Comparison of ENCODE assay signal across 8 mouse cellular contexts in the genomic region with DNA sequence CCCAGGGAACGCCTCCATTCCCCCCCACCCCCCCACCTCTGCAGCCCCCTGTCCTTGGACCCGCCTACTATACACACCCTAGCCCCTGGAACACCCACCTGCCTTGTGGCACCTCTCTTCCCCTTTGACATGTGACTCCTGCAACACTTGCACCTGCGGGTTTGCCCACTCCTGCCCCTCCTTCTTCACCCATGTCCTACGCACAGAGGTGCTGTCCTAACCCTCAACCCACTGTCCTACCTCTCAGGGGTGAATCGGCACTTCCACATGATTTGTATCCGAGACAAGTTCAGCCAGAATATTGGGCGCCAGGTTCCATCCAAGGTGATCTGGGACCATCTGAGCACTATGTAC. TPM values are rescaled to one million over a fixed set of nuclear protein-coding genes. Genes with fewer than 3 reads are reported as not detected.
DNase-seq lines count a peak whose midpoint lies in the region; ATAC-seq and TF ChIP-seq lines count a peak whose summit lies in the region.

No protein-coding gene starts in this region.

- peak overlapping the region; percentile 93 for H3K9ac ChIP-seq in liver, embryonic 13.5 days
- peak overlapping the region; percentile 99 for H3K9ac ChIP-seq in stomach, embryonic 15.5 days

- peak overlapping the region; percentile 98 for H3K27ac ChIP-seq in hindbrain, embryonic 10.5 days
- H3K27ac ChIP-seq in liver, embryonic 13.5 days, result peak overlapping the region; percentile 80
- H3K27ac ChIP-seq in stomach, embryonic 15.5 days, result peak overlapping the region; percentile 72; the same call in 1 of the 2 replicates

- peaks cover 33% of the 10 kb centered on the region for H3K36me3 ChIP-seq in erythroblast, embryonic 14.5 days (ENCODE audit: control insufficient read depth)
- peaks cover 43% of the 10 kb centered on the region for H3K36me3 ChIP-seq in G1E (replicated peaks)
- H3K36me3 ChIP-seq in hindbrain, embryonic 10.5 days, result peaks cover 31% of the 10 kb centered on the region
- H3K36me3 ChIP-seq in liver, embryonic 13.5 days, result peaks cover 23% of the 10 kb centered on the region
- peaks cover 18% of the 10 kb centered on the region; the same call in 1 of the 2 replicates for H3K36me3 ChIP-seq in stomach, embryonic 15.5 days

- H3K4me1 ChIP-seq in erythroblast, embryonic 14.5 days (ENCODE audit: control insufficient read depth), result peaks cover 32% of the 10 kb centered on the region
- H3K4me1 ChIP-seq in G1E (ENCODE audit: insufficient read depth, low read depth, low read length), result peaks cover 51% of the 10 kb centered on the region
- H3K4me1 ChIP-seq in hindbrain, embryonic 10.5 days (replicated peaks), result peaks cover 36% of the 10 kb centered on the region
- peaks cover 23% of the 10 kb centered on the region for H3K4me1 ChIP-seq in liver, embryonic 13.5 days (replicated peaks)
- peaks cover 13% of the 10 kb centered on the region for H3K4me1 ChIP-seq in stomach, embryonic 15.5 days

- H3K27me3 ChIP-seq in erythroblast, embryonic 14.5 days (ENCODE audit: control insufficient read depth), result no peaks in the 10 kb centered on the region
- H3K27me3 ChIP-seq in G1E (ENCODE audit: insufficient read depth, low read length), result peaks cover 4% of the 10 kb centered on the region; the same call in 1 of the 2 replicates
- peaks cover 14% of the 10 kb centered on the region; the same call in 1 of the 2 replicates for H3K27me3 ChIP-seq in hindbrain, embryonic 10.5 days (ENCODE audit: insufficient read depth, poor library complexity, severe bottlenecking)
- H3K27me3 ChIP-seq in liver, embryonic 13.5 days, result no peaks in the 10 kb centered on the region
- no peaks in the 10 kb centered on the region for H3K27me3 ChIP-seq in stomach, embryonic 15.5 days (replicated peaks)

- no peaks in the 10 kb centered on the region for H3K9me3 ChIP-seq in erythroblast, embryonic 14.5 days (ENCODE audit: control insufficient read depth, low read length)
- H3K9me3 ChIP-seq in G1E (replicated peaks), result no peaks in the 10 kb centered on the region
- no peaks in the 10 kb centered on the region for H3K9me3 ChIP-seq in hindbrain, embryonic 10.5 days
- no peaks in the 10 kb centered on the region for H3K9me3 ChIP-seq in liver, embryonic 13.5 days (replicated peaks)
- no peaks in the 10 kb centered on the region for H3K9me3 ChIP-seq in stomach, embryonic 15.5 days

- ATAC-seq in erythroblast, adult 5-6 weeks (replicated peaks; ENCODE audit: low FRiP score, poor library complexity, severe bottlenecking), result no peak
- 0 out of 2 replicates have a peak, but pooled peaks have one; percentile 4 for ATAC-seq in G1E (ENCODE audit: extremely low read depth, insufficient number of reproducible peaks, low FRiP score, poor library complexity, severe bottlenecking)
- peak; percentile 21; the same call in 1 of the 2 replicates for ATAC-seq in liver, embryonic 13.5 days (ENCODE audit: low read depth)
- ATAC-seq in stomach, embryonic 15.5 days (ENCODE audit: insufficient read depth, low FRiP score, low read depth), result peak; percentile 33

- no peak for TF ChIP-seq CTCF in G1E (IDR thresholded peaks at IDR 0.05; ENCODE audit: low read depth, low read length)

- peak overlapping the region; percentile 91 for H3K4me3 ChIP-seq in erythroblast, embryonic 14.5 days (replicated peaks)
- H3K4me3 ChIP-seq in G1E (ENCODE audit: low read depth, low read length), result peak overlapping the region; percentile 87
- peak overlapping the region; percentile 93 for H3K4me3 ChIP-seq in hindbrain, embryonic 10.5 days
- peak overlapping the region; percentile 86 for H3K4me3 ChIP-seq in liver, embryonic 13.5 days (replicated peaks)
- peak overlapping the region; percentile 89 for H3K4me3 ChIP-seq in stomach, embryonic 15.5 days (replicated peaks)

- DNase-seq in G1E (ENCODE audit: low spot score), result peak; percentile 51
- no peak for DNase-seq in hindbrain, embryonic 10.5 days (ENCODE audit: low spot score)
- no peak for DNase-seq in liver, embryonic 13.5 days
- DNase-seq in embryo, embryonic 11 days, result no peak
- no peak for DNase-seq in urinary bladder, postnatal 10 days (ENCODE audit: low spot score)

- whole genome bisulfite sequencing in hindbrain, embryonic 10.5 days, result 37% methylated on average over 7 of the region's 7 CpGs
- WGBS in liver, embryonic 13.5 days (ENCODE audit: insufficient replicate concordance), result 18% methylated on average over 7 of the region's 7 CpGs
- 15% methylated on average over 7 of the region's 7 CpGs for WGBS in stomach, embryonic 15.5 days

- peak overlapping the region; percentile 93 for H3K4me2 ChIP-seq in liver, embryonic 13.5 days
- peak overlapping the region; percentile 79 for H3K4me2 ChIP-seq in stomach, embryonic 15.5 days

RNA-seq across cellular contexts. Expression of a gene that starts 2.0 kb away (rescaled TPM):
- polyA plus RNA-seq in erythroblast, embryonic 14.5 days (2012), result 0.58 and 0.87 TPM in 2 replicates
- 10.0 and 10.4 TPM in 2 replicates for total RNA-seq in erythroblast, adult 5-6 weeks (2015; ENCODE audit: low replicate concordance)
- 7.1 and 17.3 TPM in 2 replicates for total RNA-seq in erythroblast, adult 5-6 weeks (2017; ENCODE audit: low replicate concordance)
- total RNA-seq in G1E (2014; fragmentation: Nextera tagmentation) (18.4 and 18.6 TPM in 2 replicates), G1E (2017) (35.5 and 38.3 TPM in 2 replicates)
- 16.9 and 19.5 TPM in 2 replicates for polyA plus RNA-seq in G1E (2012)
- polyA plus RNA-seq in hindbrain, embryonic 10.5 days (2016; fragmentation: Nextera tagmentation; extraction: Ambion mirVana), result 39.2 and 39.3 TPM in 2 replicates
- polyA plus RNA-seq in liver, embryonic 13.5 days (2015; fragmentation: Nextera tagmentation; extraction: Ambion mirVana), result 10.9 and 12.5 TPM in 2 replicates
- polyA plus RNA-seq in stomach, embryonic 15.5 days (2015; fragmentation: Nextera tagmentation; extraction: Ambion mirVana), result 25.5 and 25.6 TPM in 2 replicates

RNA-seq across cellular contexts. Expression of a gene that starts 5.9 kb away (rescaled TPM):
- polyA plus RNA-seq in erythroblast, embryonic 14.5 days (2012), result 8.1 and 8.8 TPM in 2 replicates
- 11.5 and 18.8 TPM in 2 replicates for total RNA-seq in erythroblast, adult 5-6 weeks (2015; ENCODE audit: low replicate concordance)
- total RNA-seq in erythroblast, adult 5-6 weeks (2017; ENCODE audit: low replicate concordance), result 22.2 and 27.9 TPM in 2 replicates
- 26.3 and 27.0 TPM in 2 replicates for total RNA-seq in G1E (2014; fragmentation: Nextera tagmentation)
- total RNA-seq in G1E (2017), result 39.5 and 45.2 TPM in 2 replicates
- 98.0 and 127 TPM in 2 replicates for polyA plus RNA-seq in G1E (2012)
- 96.4 and 105 TPM in 2 replicates for polyA plus RNA-seq in hindbrain, embryonic 10.5 days (2016; fragmentation: Nextera tagmentation; extraction: Ambion mirVana)
- 23.5 and 24.9 TPM in 2 replicates for polyA plus RNA-seq in liver, embryonic 13.5 days (2015; fragmentation: Nextera tagmentation; extraction: Ambion mirVana)
- polyA plus RNA-seq in stomach, embryonic 15.5 days (2015; fragmentation: Nextera tagmentation; extraction: Ambion mirVana), result 45.2 and 48.1 TPM in 2 replicates

RNA-seq across cellular contexts. Expression of a gene that starts 14.5 kb away (rescaled TPM):
- polyA plus RNA-seq in erythroblast, embryonic 14.5 days (2012), result 0.10 TPM in 1 of 2 replicates, not detected in the other
- total RNA-seq in erythroblast, adult 5-6 weeks (2015; ENCODE audit: low replicate concordance), result not detected in 2 replicates
- 0.94 and 2.2 TPM in 2 replicates for total RNA-seq in erythroblast, adult 5-6 weeks (2017; ENCODE audit: low replicate concordance)
- total RNA-seq in G1E (2014; fragmentation: Nextera tagmentation), result 0.75 TPM in 1 of 2 replicates, not detected in the other
- total RNA-seq in G1E (2017), result 0.41 and 0.44 TPM in 2 replicates
- 0.15 and 0.20 TPM in 2 replicates for polyA plus RNA-seq in G1E (2012)
- 10.2 and 14.3 TPM in 2 replicates for polyA plus RNA-seq in hindbrain, embryonic 10.5 days (2016; fragmentation: Nextera tagmentation; extraction: Ambion mirVana)
- 1.5 and 2.1 TPM in 2 replicates for polyA plus RNA-seq in liver, embryonic 13.5 days (2015; fragmentation: Nextera tagmentation; extraction: Ambion mirVana)
- 9.3 and 15.2 TPM in 2 replicates for polyA plus RNA-seq in stomach, embryonic 15.5 days (2015; fragmentation: Nextera tagmentation; extraction: Ambion mirVana)

RNA-seq across cellular contexts. Expression of a gene that starts 59.4 kb away (rescaled TPM):
- polyA plus RNA-seq in erythroblast, embryonic 14.5 days (2012), result not detected in 2 replicates
- total RNA-seq in erythroblast, adult 5-6 weeks (2015; ENCODE audit: low replicate concordance), result not detected in 2 replicates
- total RNA-seq in erythroblast, adult 5-6 weeks (2017; ENCODE audit: low replicate concordance), result not detected in 2 replicates
- not detected in 2 replicates for total RNA-seq in G1E (2014; fragmentation: Nextera tagmentation)
- total RNA-seq in G1E (2017), result 0.05 TPM in 1 of 2 replicates, not detected in the other
- polyA plus RNA-seq in G1E (2012), result not detected in 2 replicates
- polyA plus RNA-seq in hindbrain, embryonic 10.5 days (2016; fragmentation: Nextera tagmentation; extraction: Ambion mirVana), result 0.14 and 0.30 TPM in 2 replicates
- not detected in 2 replicates for polyA plus RNA-seq in liver, embryonic 13.5 days (2015; fragmentation: Nextera tagmentation; extraction: Ambion mirVana)
- polyA plus RNA-seq in stomach, embryonic 15.5 days (2015; fragmentation: Nextera tagmentation; extraction: Ambion mirVana), result 0.12 and 0.21 TPM in 2 replicates
